Mouse (Mus musculus): ENCODE measurements at regions not wholly inside any gene's neighbourhood (a gene's known extent, or its start where the extent isn't known, plus 50 kb on each side); places are given as distances from the start of the nearest gene placed in this dataset.

- peak; percentile 19 for DNase-seq
Observed at GRCm38 (mm10) chr2:129955260-129955691, 56.9 kb upstream of the Tgm3 start.

DNA sequence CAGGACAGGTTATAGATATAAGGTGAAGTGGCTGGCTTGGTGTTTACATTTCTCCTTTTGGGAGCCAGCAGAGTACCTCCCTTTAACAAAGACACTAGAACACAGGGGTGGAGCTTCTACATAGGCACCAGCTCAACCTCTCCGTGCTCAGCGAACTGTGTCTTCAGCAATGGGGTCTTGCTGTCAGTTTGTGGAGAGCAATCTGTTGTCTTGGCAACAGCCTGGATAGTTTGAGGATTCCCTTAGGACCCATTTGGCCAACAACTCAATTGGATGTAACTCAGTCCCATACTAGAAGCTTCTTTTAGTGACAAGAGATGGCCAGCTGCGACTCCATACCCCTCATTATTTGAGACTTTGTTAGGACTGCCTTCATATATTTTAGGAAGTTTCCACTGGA is 54.0 kb upstream of the Tgm3 start:
- DNase-seq, result no peak

GRCm38 (mm10) chr2:129960364-129960763 is 51.8 kb upstream of the Tgm3 start:
- no peak for DNase-seq

GRCm38 (mm10) chr2:129961522-129961921 is 50.6 kb upstream of the Tgm3 start:
- DNase-seq, result peak; percentile 44

Data from adrenal gland, adult 8-10 months (tissue).